In the genomic region with DNA sequence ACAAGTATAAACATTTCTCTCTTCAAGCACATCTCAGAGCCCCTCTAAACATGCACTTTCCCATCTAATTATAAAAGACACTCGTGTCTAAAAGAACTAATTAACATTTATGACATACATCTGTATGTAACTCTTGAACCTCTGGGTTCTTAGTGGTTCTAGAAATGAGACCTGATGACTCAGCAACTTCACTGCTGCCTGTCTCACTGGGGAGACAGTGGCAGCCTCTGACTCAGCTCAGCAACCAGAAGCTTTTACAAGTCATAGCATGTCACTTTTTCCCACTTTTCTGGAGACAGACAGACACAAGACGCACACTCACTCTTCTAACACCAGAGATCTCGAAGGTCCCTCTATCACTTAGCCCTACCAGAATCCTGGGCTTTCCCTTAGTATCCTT, we compare ENCODE assay signal across 1 mouse cellular context.
TF ChIP-seq lines count a peak whose summit lies in the region.

No protein-coding gene starts in this region.

TF ChIP-seq in ES-E14, 5 proteins besides CTCF, POLR2A, EP300 and RAD21 (continued from another document):
- TF ChIP-seq MAFK (IDR thresholded peaks at IDR 0.05; ENCODE audit: insufficient read depth, low read depth, low read length), result peak; percentile 92
